Mouse (Mus musculus): ENCODE measurements around the gene Apobr.
A peak's percentile ranks its signal among the peaks of the same experiment; 100 is the strongest.

The Apobr gene

GRCm38 (mm10) chr7:126598919-126599318 is 14.2 kb downstream of the Apobr start:
- DNase-seq (ENCODE audit: low read depth) = no peak

- DNase-seq (ENCODE audit: low read depth) = no peak
Measured at GRCm38 (mm10) chr7:126601896-126602295, 17.2 kb downstream of the Apobr start.

GRCm38 (mm10) chr7:126602650-126603049 is 17.9 kb downstream of the Apobr start:
- DNase-seq (ENCODE audit: low read depth) = no peak

GRCm38 (mm10) chr7:126606611-126607010 is 21.9 kb downstream of the Apobr start:
- peak; percentile 60 for DNase-seq (ENCODE audit: low read depth)

GRCm38 (mm10) chr7:126607064-126607463 is 22.3 kb downstream of the Apobr start:
- DNase-seq (ENCODE audit: low read depth) = no peak

- no peak for DNase-seq (ENCODE audit: low read depth)
Measured at GRCm38 (mm10) chr7:126607796-126608195, 23.1 kb downstream of the Apobr start.

- DNase-seq (ENCODE audit: low read depth) = no peak
Measured at GRCm38 (mm10) chr7:126612736-126613135, 28.0 kb downstream of the Apobr start.

- DNase-seq (ENCODE audit: low read depth) = no peak
Measured at GRCm38 (mm10) chr7:126616707-126617106, 32.0 kb downstream of the Apobr start.

GRCm38 (mm10) chr7:126619559-126620275 is 35.0 kb downstream of the Apobr start:
- DNase-seq (ENCODE audit: low read depth) = peak; percentile 85

GRCm38 (mm10) chr7:126621452-126622359 is 37.0 kb downstream of the Apobr start:
- DNase-seq (ENCODE audit: low read depth) = no peak

GRCm38 (mm10) chr7:126623381-126623780 is 38.6 kb downstream of the Apobr start:
- no peak for DNase-seq (ENCODE audit: low read depth)

GRCm38 (mm10) chr7:126624774-126625173 is 40.0 kb downstream of the Apobr start:
- DNase-seq (ENCODE audit: low read depth) = no peak

GRCm38 (mm10) chr7:126625369-126625768 is 40.6 kb downstream of the Apobr start:
- no peak for DNase-seq (ENCODE audit: low read depth)

GRCm38 (mm10) chr7:126625807-126626600 is 41.3 kb downstream of the Apobr start:
- DNase-seq (ENCODE audit: low read depth) = no peak

GRCm38 (mm10) chr7:126628111-126628510 is 43.4 kb downstream of the Apobr start:
- DNase-seq (ENCODE audit: low read depth) = no peak

- DNase-seq (ENCODE audit: low read depth) = no peak
Measured at GRCm38 (mm10) chr7:126629915-126630314, 45.2 kb downstream of the Apobr start.

- no peak for DNase-seq (ENCODE audit: low read depth)
Measured at GRCm38 (mm10) chr7:126630824-126631518, 46.2 kb downstream of the Apobr start, which contains the start of gene Nupr1. Nupr1 (minus strand) TSS chr7:126630861.

GRCm38 (mm10) chr7:126632478-126632877 is 47.7 kb downstream of the Apobr start:
- DNase-seq (ENCODE audit: low read depth) = no peak

- no peak for DNase-seq (ENCODE audit: low read depth)
Measured at GRCm38 (mm10) chr7:126635375-126635774, 50.6 kb downstream of the Apobr start.

GRCm38 (mm10) chr7:126636733-126637520 is 52.2 kb downstream of the Apobr start:
- peak; percentile 82 for DNase-seq (ENCODE audit: low read depth)
